Mouse (Mus musculus) embryonic facial prominence, embryonic 13.5 days (tissue): Measurements from ENCODE around the gene Fam98a. TPM values are rescaled to one million over a fixed set of nuclear protein-coding genes. Genes with fewer than 3 reads are reported as not detected.

Experiments used
- polyA plus RNA-seq: library from polyadenylated mRNA; unstranded; fragments of >200 nt; fragmentation: Nextera tagmentation; extraction: Ambion mirVana; gene quantifications from 2 replicates; pipeline ENCODE4 v1.2.1, GENCODE M21; 2015

Fam98a gene
- polyA plus RNA-seq, 1 experiment from 2014 or later = 27.0 TPM

Other genes with a start within 250 kb of the Fam98a start
- gene Rasgrp3, start 116.0 kb downstream of the Fam98a start, polyA plus RNA-seq = 10.1 and 10.7 TPM in 2 replicates